Mouse (Mus musculus) T-helper 2 cell (primary cell): ENCODE measurements around the gene Npc1l1.

ENCODE experiments used
- in situ Hi-C: fragments of 300-600 bp; cut with MboI, MseI; formaldehyde crosslinking; loops from one replicate; pipeline ENCODE4 v1.15.1; 2025; ENCODE audit warnings: high pct_unique_total_duplicates

Npc1l1 gene

DNA sequence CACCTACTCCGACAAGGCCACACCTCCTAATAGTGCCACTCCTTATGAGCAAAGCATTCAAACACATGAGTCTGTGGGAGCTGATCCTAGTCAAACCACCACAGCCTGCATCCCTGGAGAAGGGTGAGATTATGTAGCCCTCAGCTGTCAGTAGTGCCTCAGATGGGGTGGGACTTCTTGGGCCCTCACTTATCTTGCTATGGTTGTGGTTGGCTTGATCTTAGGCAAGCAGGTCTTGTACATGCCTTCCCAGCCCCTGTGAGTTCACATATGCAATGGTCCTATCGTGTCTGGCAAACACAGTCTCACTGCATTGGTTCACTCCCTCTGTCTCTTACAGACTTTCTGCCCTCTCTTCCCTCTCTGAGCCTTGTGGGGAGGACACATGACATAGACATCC is 22.9 kb downstream of the Npc1l1 start:
- in situ Hi-C loops: no loop called here

DNA sequence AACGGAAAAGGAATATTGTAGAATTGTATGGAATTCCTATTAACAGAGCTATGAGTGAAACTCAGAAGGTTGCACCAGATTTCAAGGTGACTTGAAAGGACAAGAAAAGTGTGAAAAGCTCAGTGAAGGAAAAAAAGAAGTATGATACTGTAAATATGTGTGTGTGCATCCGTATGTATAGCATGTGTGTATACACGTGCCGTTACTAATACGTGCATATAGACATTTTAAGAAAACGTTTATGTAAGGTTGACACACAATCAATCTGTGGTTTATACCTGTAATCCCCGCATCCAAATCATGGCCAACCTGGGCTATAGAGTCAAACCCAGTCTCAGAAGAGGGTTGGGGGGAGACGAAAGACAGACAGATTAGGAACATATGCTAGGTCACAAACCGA is 29.4 kb downstream of the Npc1l1 start:
- in situ Hi-C loops: no loop called here

DNA sequence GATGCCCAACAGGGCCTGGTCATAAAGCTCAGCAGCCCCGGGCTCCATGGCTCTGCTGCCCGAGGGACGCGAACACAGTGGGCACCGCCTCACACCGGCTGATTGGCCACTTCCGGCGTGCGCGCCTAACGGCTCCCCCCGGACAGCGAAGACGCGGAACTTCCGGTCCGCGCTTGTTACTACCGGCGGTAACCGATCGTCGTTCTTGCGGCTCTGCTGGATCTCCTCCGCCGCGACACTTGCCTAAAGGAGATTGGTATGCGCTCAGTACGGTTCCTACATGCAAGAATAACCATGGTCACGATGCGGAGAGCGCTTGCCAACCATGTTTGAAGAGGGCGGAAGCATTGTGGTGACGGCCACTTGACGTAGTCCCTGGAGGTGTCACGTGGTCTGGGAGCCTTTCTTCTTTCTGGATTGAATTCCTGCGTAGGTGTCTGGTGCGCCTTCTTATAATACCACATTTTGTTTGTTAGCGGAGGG is 29.8 kb downstream of the Npc1l1 start, which contains the start of gene Nudcd3:
Nudcd3 (minus strand) TSS at position 329 of the 483 bp plus-strand sequence.
- in situ Hi-C loops: no loop called here

- in situ Hi-C loops: no loop called here
These were observed 30.4 kb downstream of the Npc1l1 start, which contains the start of gene A730071L15Rik for GRCm38 (mm10) chr11:6199410-6200086. Gene A730071L15Rik (plus strand): TSS chr11:6200029.

DNA sequence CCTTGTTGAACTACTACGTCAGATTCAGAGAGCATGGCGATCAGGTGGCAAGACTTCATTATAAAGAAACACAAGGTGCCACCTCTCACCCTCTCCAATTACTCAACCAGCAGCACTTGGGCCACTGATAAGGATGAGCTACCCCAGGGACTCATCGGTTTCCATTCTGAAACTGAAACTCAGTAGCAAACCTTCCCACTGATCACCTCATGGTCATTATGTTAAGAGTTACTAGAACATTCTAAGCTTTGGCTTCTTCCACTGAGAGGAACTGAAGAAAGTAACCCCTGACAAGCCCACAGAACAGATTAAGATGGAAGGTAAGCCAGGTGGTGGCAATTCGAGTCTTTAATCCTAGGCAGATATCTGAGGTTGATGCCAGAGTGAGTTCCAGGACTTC is 31.5 kb downstream of the Npc1l1 start:
- in situ Hi-C loops: no loop called here

GRCm38 (mm10) chr11:6196780-6197179 is 33.2 kb downstream of the Npc1l1 start:
- in situ Hi-C loops: no loop called here

- in situ Hi-C loops: no loop called here
These were observed 42.1 kb downstream of the Npc1l1 start for GRCm38 (mm10) chr11:6187878-6188277.

DNA sequence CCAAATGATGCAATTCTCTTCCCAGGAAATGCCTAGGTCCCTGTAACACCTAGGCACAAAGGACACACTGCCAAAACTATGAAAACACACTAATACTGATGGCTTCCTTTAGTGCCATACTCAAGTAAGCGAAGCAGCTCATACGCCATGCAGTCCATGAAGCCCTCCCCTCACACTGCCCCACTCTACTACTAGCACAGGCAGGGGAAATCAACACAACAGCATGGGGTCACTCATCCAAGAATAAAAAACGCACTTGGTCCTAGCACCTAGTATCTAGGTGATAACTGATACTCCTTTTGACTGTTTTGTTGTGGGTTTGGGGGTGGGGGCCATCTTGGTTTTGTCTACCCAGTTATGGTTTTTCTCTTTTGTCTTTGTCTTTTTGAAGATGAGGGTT is 42.5 kb downstream of the Npc1l1 start:
- in situ Hi-C loops: no loop called here

DNA sequence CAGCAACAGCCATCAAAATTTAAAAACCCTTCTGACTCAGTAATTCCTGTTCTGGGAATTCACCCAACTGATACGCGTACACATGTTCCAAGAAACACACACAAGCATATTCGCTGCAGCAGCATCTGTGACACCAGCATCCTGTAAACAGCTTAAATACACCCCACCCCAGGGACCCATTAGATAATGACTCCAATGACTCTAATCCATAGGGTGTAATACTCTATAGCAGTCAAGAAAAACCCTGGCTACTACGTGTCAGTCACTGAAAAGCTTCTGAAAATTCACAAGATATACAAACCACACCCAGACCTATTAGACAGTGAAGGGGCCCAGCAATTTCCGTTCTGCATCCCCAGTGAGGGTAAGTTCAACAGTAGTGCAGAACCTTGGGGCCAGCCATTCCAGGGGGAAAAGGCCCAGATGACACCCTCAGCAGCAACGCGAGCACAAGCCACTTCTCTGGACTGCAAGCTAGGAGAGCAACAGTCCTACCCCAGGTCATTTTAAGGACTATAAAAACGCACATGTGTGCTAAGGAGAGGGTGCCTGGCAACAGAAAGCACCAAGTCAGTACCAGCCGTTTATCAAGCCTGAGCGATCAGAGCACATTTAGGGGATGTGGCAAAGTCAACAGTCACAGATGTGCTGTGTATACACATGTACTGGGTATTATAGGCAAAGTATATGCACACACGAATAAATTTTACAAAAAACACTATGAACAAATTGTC is 45.6 kb downstream of the Npc1l1 start:
- in situ Hi-C loops: no loop called here

DNA sequence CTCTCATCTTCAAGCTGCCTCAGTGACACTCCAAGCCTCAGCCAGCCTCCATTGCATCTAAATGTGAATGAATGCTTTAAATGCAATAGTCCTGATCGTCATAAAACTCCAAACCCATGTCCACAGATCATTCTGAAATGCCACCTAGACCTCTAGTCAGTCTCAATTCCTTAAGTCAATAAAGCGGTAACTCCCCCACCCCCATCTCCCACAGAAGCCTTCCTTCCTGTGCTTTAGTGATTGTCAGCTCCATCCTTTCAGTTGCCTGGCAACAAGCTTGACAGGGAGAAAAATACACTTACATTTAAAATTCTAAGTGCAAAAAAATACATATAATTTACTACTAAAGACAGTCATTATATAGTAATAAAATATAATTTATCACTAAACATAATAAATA is 46.7 kb downstream of the Npc1l1 start:
- in situ Hi-C loops: no loop called here

DNA sequence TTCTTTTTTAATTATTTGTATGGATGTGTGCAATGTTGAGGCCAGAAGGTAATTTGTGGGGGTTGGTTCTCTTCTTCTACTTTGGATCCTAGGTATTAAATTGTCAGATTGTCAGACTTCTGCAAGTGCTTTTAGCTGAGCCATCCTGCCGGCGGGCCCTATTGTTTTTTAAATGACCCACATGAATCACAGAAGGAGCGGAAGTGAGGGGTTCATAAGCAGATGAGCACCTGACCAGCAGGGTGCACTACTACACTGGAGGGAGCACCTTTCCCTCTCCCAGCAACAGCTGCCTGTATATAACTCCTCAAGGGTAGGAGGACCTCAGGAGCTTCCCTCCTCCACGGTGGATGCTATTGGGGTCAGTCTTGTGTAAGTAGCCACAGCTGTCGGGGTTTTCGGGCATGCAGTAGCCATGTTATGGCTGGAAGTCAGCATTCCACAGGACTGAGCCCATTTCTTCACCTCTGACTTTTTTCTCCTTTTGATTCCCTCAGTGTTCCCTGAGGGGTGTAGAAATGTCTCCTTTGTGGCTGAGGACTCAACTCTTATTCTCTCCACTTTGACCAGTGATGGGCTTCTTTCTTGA is 49.0 kb downstream of the Npc1l1 start:
- in situ Hi-C loops: no loop called here

- in situ Hi-C loops: no loop called here
These were observed 50.7 kb downstream of the Npc1l1 start for GRCm38 (mm10) chr11:6179194-6179593.

DNA sequence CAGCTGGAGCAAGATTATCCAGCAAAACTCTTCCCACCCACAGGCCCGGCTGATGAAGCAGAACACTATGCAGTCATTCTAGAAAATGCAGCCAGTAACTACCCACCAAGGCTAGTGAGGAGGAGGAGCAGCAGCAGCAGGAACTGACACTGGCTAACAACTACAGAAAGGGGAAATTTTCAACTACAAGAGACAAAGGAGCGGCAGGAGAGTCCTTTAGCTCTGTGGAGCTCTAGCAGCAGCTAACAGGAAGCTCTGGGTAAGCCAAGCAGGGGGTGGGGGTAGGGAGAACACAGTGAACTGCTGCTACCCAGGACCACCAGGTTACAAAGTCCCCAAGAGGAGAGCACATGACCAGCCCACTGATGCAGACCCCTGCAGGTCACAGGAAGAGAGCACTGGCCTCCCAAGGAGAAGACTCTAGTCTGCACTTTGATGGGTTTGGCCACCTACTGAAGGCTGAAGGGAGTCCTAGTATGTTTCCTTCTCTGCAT is 51.2 kb downstream of the Npc1l1 start:
- in situ Hi-C loops: no loop called here

- in situ Hi-C loops: no loop called here
These were observed 52.0 kb downstream of the Npc1l1 start for GRCm38 (mm10) chr11:6177781-6178420.

DNA sequence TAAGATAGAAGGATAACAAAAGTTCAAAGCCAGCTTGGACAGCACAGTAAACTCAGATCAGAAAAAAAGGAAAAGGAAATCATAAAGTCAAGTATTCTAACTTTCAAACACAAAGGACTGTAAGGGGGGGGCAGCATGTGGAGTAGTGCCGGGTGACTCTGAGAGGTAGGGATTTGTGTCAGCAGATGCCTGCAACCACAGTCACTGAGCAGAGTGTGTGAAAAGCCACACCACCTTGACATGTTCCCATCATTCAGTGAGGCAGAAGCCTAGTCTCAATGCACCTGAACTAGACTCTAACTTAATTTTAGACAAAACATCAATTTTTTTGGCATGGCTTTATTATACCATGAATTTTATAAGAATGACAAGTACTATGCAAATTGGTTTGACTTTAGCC is 54.4 kb downstream of the Npc1l1 start:
- in situ Hi-C loops: no loop called here

DNA sequence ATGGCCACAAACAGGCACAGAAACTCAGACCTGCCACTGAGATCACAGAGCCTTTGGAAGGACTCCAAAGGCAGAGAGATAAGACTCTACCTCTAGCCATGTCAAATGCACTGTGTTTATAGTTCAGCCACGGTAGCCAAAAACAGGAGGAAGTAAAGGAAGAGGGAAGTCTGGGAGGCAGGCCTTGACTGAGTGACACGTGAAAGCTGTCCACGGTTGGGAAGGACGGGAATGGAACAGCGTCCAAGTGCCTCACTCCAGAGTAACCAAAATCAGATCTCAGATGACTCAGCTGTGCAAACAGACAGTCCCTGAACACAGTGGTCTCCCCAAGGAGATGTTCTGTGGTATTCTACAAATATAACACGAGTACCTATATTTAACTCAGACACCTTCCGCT is 55.2 kb downstream of the Npc1l1 start:
- in situ Hi-C loops: no loop called here

DNA sequence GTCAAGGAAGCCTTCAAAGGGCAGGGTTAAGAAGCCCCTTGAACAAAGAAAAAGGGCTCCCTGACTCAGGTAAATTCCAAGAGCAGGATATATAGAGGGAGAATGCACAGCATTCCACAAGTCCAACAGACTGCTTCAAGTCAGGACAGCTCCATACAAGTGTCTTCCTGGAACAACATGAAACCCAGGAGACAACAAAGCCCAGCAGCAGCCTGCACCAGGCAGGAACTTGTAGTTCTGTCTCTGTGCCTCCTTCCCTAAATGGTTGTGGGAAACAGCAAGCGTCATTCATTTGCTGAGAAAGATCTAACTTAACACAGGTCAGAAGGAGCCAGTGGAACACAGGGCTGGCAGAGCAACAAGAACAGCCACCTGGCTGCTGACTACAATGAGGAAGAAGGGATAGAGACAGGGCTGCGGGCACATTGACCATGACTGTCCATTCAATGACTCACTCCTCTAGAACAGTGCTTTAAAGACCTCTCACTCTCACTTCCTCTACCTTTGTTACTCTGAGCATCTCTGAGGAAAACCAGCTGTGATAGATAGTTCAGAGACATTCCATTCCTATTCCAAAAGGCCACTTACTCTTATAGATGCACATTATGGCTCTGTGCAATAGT is 60.8 kb downstream of the Npc1l1 start:
- in situ Hi-C loops: no loop called here

DNA sequence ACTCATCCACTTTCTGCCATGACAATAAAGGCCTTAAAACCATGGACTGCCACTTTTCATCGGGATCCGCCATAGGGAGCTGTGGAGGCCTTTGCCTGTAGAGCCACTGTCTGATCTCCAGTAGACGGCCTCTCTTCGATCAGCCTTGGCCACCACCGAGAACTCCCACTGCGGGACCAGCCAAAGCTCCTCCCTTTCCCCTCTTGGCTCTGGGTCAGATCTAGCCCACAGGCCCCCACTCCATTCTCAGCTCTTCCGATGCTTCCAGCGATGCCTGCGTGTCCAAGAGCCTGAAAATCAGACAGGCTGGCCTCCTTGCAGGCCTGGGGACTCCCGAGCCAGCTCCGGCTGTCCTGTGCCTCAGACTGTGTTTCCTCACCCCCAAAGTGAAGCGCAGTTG is 63.6 kb downstream of the Npc1l1 start:
- in situ Hi-C loops: no loop called here

DNA sequence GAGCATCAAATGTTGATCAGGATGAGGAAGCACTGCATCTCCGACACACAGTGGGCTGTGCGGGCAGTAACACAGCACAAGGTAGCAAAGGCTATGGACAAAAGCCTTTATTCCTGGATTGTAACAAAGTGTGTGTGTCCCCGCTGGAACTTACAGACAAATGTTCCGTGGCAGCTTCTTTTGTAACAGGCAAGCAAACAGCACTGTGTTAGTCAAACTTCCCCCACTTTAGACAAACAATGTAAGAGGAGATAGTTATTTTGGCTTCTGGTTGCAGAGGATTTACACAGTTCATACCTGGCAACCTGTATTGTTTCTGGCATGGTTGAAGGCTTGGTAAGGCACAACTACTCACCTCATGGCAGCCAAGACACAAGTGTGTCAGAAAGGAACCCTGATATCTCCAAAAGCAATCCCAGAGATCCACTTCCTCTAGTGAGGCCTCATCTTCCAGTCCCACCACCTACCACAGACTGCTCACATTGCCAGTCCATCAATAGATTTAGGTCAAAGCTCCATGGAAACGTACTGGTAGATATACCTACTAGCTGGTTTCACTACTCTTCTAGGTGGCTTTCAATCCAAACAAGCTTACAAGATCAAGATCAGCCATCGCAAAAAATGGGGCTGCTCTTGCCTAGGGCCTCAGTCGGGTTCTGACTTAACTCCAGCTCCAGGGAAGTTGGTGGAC is 64.4 kb downstream of the Npc1l1 start:
- in situ Hi-C loops: no loop called here

- in situ Hi-C loops: no loop called here
These were observed 65.2 kb downstream of the Npc1l1 start for GRCm38 (mm10) chr11:6164781-6165180.

GRCm38 (mm10) chr11:6163706-6164105 is 66.2 kb downstream of the Npc1l1 start:
- in situ Hi-C loops: no loop called here
